Mouse (Mus musculus): Measurements from ENCODE around the gene Dhdds. TPM values are rescaled to one million over a fixed set of nuclear protein-coding genes. Genes with fewer than 3 reads are reported as not detected.

Dhdds gene
- polyA plus RNA-seq, 1 experiment, result 37.0 TPM

GRCm38 (mm10) chr4:134016767-134017166, 16.0 kb upstream of the Dhdds start:
- no peak overlapping the region for H3K4me3 ChIP-seq (ENCODE audit: insufficient read depth, low read depth, low read length)

GRCm38 (mm10) chr4:134016208-134016607, 15.5 kb upstream of the Dhdds start:
- Histone ChIP-seq H3K36me3 (ENCODE audit: control insufficient read depth, insufficient read depth, low read length) (no peaks in the 10 kb centered on the region), H3K4me3 (ENCODE audit: insufficient read depth, low read depth, low read length) (no peak overlapping the region), H3K27ac (ENCODE audit: insufficient read depth, low read depth, low read length) (no peak overlapping the region), H3K4me1 (ENCODE audit: control insufficient read depth, insufficient read depth, low read length) (no peaks in the 10 kb centered on the region), H3K27me3 (replicated peaks; ENCODE audit: control insufficient read depth, insufficient read depth, low read length) (peaks cover 3% of the 10 kb centered on the region; the same call in 1 of the 2 replicates)
- 18% methylated on average over 7 of the region's 7 CpGs for WGBS
- TF ChIP-seq CTCF (conservative IDR thresholded peaks at IDR 0.05; ENCODE audit: insufficient read depth, insufficient read length, low read depth, low read length) (no peak), POLR2A (IDR thresholded peaks at IDR 0.05; ENCODE audit: low read depth, low read length) (no peak)
- DNase-seq, result no peak

More at GRCm38 (mm10) chr4:134016767-134017166, 16.0 kb upstream of the Dhdds start:
- H3K4me1 ChIP-seq (ENCODE audit: control insufficient read depth, insufficient read depth, low read length), result no peaks in the 10 kb centered on the region
- H3K27ac ChIP-seq (ENCODE audit: insufficient read depth, low read depth, low read length), result no peak overlapping the region
- peaks cover 3% of the 10 kb centered on the region; the same call in 1 of the 2 replicates for H3K27me3 ChIP-seq (replicated peaks; ENCODE audit: control insufficient read depth, insufficient read depth, low read length)
- DNase-seq, result no peak
- WGBS, result 7% methylated on average over 8 of the region's 8 CpGs
- H3K36me3 ChIP-seq (ENCODE audit: control insufficient read depth, insufficient read depth, low read length), result no peaks in the 10 kb centered on the region
- TF ChIP-seq POLR2A (IDR thresholded peaks at IDR 0.05; ENCODE audit: low read depth, low read length) (no peak), CTCF (conservative IDR thresholded peaks at IDR 0.05; ENCODE audit: insufficient read depth, insufficient read length, low read depth, low read length) (no peak)

- TF ChIP-seq POLR2A (IDR thresholded peaks at IDR 0.05; ENCODE audit: low read depth, low read length) (no peak), CTCF (conservative IDR thresholded peaks at IDR 0.05; ENCODE audit: insufficient read depth, insufficient read length, low read depth, low read length) (no peak)
- Histone ChIP-seq H3K27me3 (replicated peaks; ENCODE audit: control insufficient read depth, insufficient read depth, low read length) (peaks cover 2% of the 10 kb centered on the region; the same call in 1 of the 2 replicates), H3K27ac (ENCODE audit: insufficient read depth, low read depth, low read length) (no peak overlapping the region), H3K36me3 (ENCODE audit: control insufficient read depth, insufficient read depth, low read length) (no peaks in the 10 kb centered on the region), H3K4me1 (ENCODE audit: control insufficient read depth, insufficient read depth, low read length) (no peaks in the 10 kb centered on the region), H3K4me3 (ENCODE audit: insufficient read depth, low read depth, low read length) (no peak overlapping the region)
- no peak for DNase-seq
- whole genome bisulfite sequencing, result 43% methylated on average over 12 of the region's 12 CpGs
These were observed 12.3 kb upstream of the Dhdds start for GRCm38 (mm10) chr4:134012858-134013528.

- H3K4me3 ChIP-seq (ENCODE audit: insufficient read depth, low read depth, low read length), result no peak overlapping the region
- no peaks in the 10 kb centered on the region for H3K36me3 ChIP-seq (ENCODE audit: control insufficient read depth, insufficient read depth, low read length)
- no peak for TF ChIP-seq CTCF (conservative IDR thresholded peaks at IDR 0.05; ENCODE audit: insufficient read depth, insufficient read length, low read depth, low read length)
- no peak for TF ChIP-seq POLR2A (IDR thresholded peaks at IDR 0.05; ENCODE audit: low read depth, low read length)
- H3K27ac ChIP-seq (ENCODE audit: insufficient read depth, low read depth, low read length), result no peak overlapping the region
- no peaks in the 10 kb centered on the region for H3K4me1 ChIP-seq (ENCODE audit: control insufficient read depth, insufficient read depth, low read length)
- 26% methylated on average over 16 of the region's 16 CpGs for WGBS
- H3K27me3 ChIP-seq (replicated peaks; ENCODE audit: control insufficient read depth, insufficient read depth, low read length), result no peaks in the 10 kb centered on the region; the same call in 1 of the 2 replicates
- no peak for DNase-seq
These were observed 11.0 kb upstream of the Dhdds start for GRCm38 (mm10) chr4:134011450-134012414.

GRCm38 (mm10) chr4:134009709-134010108, 9.0 kb upstream of the Dhdds start:
- 56% methylated on average over 6 of the region's 6 CpGs for WGBS
- Histone ChIP-seq H3K4me1 (ENCODE audit: control insufficient read depth, insufficient read depth, low read length) (no peaks in the 10 kb centered on the region), H3K36me3 (ENCODE audit: control insufficient read depth, insufficient read depth, low read length) (no peaks in the 10 kb centered on the region), H3K27me3 (replicated peaks; ENCODE audit: control insufficient read depth, insufficient read depth, low read length) (no peaks in the 10 kb centered on the region), H3K27ac (ENCODE audit: insufficient read depth, low read depth, low read length) (no peak overlapping the region), H3K4me3 (ENCODE audit: insufficient read depth, low read depth, low read length) (no peak overlapping the region)
- TF ChIP-seq POLR2A (IDR thresholded peaks at IDR 0.05; ENCODE audit: low read depth, low read length), result no peak
- TF ChIP-seq CTCF (conservative IDR thresholded peaks at IDR 0.05; ENCODE audit: insufficient read depth, insufficient read length, low read depth, low read length), result no peak
- DNase-seq, result no peak

- no peak for DNase-seq
- Histone ChIP-seq H3K4me1 (ENCODE audit: control insufficient read depth, insufficient read depth, low read length) (no peaks in the 10 kb centered on the region), H3K27ac (ENCODE audit: insufficient read depth, low read depth, low read length) (no peak overlapping the region), H3K4me3 (ENCODE audit: insufficient read depth, low read depth, low read length) (no peak overlapping the region), H3K36me3 (ENCODE audit: control insufficient read depth, insufficient read depth, low read length) (no peaks in the 10 kb centered on the region), H3K27me3 (replicated peaks; ENCODE audit: control insufficient read depth, insufficient read depth, low read length) (no peaks in the 10 kb centered on the region)
- no peak for TF ChIP-seq POLR2A (IDR thresholded peaks at IDR 0.05; ENCODE audit: low read depth, low read length)
- no peak for TF ChIP-seq CTCF (conservative IDR thresholded peaks at IDR 0.05; ENCODE audit: insufficient read depth, insufficient read length, low read depth, low read length)
- 84% methylated on average over 3 of the region's 3 CpGs for WGBS
These were observed 6.1 kb upstream of the Dhdds start for GRCm38 (mm10) chr4:134006845-134007244.

Data from kidney, adult 2 months (tissue).